Mouse (Mus musculus) embryonic facial prominence, embryonic 13.5 days (tissue): ENCODE results near the gene Map1b. TPM values are rescaled to one million over a fixed set of nuclear protein-coding genes. Genes with fewer than 3 reads are reported as not detected.

ENCODE experiments used
- ATAC-seq: fragments of 200-750 bp; cut with Nextera tagmentation; 2 replicates; pipeline ENCODE4 v1.8.0; 2017; ENCODE audit warnings: low read depth; ENCODE audit not compliant: insufficient number of reproducible peaks, insufficient read depth, low FRiP score, low TSS enrichment
- H3K27ac ChIP-seq: fragments of 300-500 bp; sonication (generic); 2 replicates; pipeline ENCODE4 v1.5.1; 2015; ENCODE audit warnings: moderate library complexity, mild to moderate bottlenecking, inconsistent platforms
- H3K27me3 ChIP-seq: fragments of 300-500 bp; sonication (generic); 2 replicates; pipeline ENCODE4 v1.6.1; 2015; ENCODE audit warnings: mild to moderate bottlenecking, inconsistent platforms
- H3K36me3 ChIP-seq: fragments of 300-500 bp; sonication (generic); 2 replicates; pipeline ENCODE4 v1.6.1; 2015; ENCODE audit warnings: mild to moderate bottlenecking, inconsistent platforms
- H3K4me1 ChIP-seq: fragments of 300-500 bp; sonication (generic); 2 replicates; pipeline ENCODE4 v1.6.1; 2015; ENCODE audit warnings: inconsistent platforms
- H3K4me2 ChIP-seq: fragments of 300-500 bp; sonication (generic); 2 replicates; pipeline ENCODE4 v1.6.1; 2015; ENCODE audit warnings: moderate library complexity, mild to moderate bottlenecking, inconsistent platforms
- H3K4me3 ChIP-seq: fragments of 300-500 bp; sonication (generic); 2 replicates; pipeline ENCODE4 v1.5.1; 2015; ENCODE audit warnings: mild to moderate bottlenecking, inconsistent platforms
- H3K9ac ChIP-seq: fragments of 300-500 bp; sonication (generic); 2 replicates; pipeline ENCODE4 v1.6.1; 2015; ENCODE audit warnings: mild to moderate bottlenecking, inconsistent platforms
- H3K9me3 ChIP-seq: fragments of 300-500 bp; sonication (generic); 2 replicates; pipeline ENCODE4 v1.6.1; 2016; ENCODE audit warnings: inconsistent platforms
- WGBS: fragments of 180-500 bp; shearing (Covaris S2); methylation state at CpG from one replicate; pipeline ENCODE4 v1.1.7; 2015; ENCODE audit warnings: mixed read lengths; 5-methylcytosine and 5-hydroxymethylcytosine counted together
- polyA plus RNA-seq: library from polyadenylated mRNA; unstranded; fragments of >200 nt; fragmentation: Nextera tagmentation; extraction: Ambion mirVana; gene quantifications from 2 replicates; pipeline ENCODE4 v1.2.1, GENCODE M21; 2015

The Map1b gene
- polyA plus RNA-seq, 1 experiment from 2014 or later, result 176 TPM

DNA sequence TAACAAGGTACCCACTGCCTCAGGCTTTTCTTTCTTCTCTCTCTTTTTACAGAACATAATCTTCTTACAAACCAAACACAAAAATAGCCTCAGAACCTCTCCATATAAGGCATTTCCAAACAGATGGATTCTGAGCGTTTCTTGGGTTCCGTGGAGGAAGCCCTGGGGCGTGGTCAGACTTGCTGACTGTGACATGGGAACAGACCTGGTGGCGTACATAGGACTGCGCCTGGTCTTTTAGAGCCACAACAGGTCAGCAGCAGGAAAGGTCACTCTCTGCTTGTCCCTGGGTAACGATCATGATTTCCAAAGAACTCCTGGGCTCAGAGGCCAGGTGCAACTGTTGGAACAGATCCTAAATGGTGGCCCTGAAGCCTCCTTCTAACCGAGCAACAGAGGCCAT is 31.0 kb downstream of the Map1b start:
- H3K9ac ChIP-seq, result no peak overlapping the region
- ATAC-seq, result no peak
- no peaks in the 10 kb centered on the region for H3K27me3 ChIP-seq
- H3K27ac ChIP-seq, result no peak overlapping the region; the same call in 1 of the 2 replicates
- no peak overlapping the region for H3K4me3 ChIP-seq
- no peaks in the 10 kb centered on the region for H3K9me3 ChIP-seq
- H3K36me3 ChIP-seq, result peaks cover 6% of the 10 kb centered on the region; the same call in 1 of the 2 replicates
- 61% methylated on average over 7 of the region's 7 CpGs for WGBS
- H3K4me1 ChIP-seq, result peaks cover 32% of the 10 kb centered on the region
- H3K4me2 ChIP-seq, result no peak overlapping the region

DNA sequence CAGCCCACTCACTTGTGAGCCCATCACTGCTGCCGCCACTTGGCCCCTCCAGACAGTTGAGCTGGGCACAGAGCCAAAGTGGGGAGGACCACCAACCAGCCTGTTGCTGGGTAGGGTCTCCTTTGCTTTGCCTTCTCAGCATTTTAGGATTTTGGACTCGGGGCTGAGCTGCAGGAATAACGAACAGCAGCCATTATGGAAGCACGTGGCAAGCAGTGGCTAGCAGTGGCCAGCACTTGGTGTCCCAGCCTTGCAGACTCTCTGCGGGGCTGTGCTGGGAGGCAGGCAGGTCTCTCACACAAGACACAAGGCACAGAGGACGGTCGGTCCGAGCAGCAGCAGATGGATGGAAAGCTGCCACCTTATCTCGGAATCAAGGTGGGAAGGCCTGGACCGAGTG is 31.4 kb downstream of the Map1b start:
- WGBS, result 65% methylated on average over 10 of the region's 10 CpGs
- Histone ChIP-seq H3K27ac (no peak overlapping the region; the same call in 1 of the 2 replicates), H3K9ac (no peak overlapping the region), H3K4me1 (peaks cover 32% of the 10 kb centered on the region), H3K4me3 (no peak overlapping the region), H3K4me2 (no peak overlapping the region), H3K9me3 (no peaks in the 10 kb centered on the region), H3K36me3 (peaks cover 4% of the 10 kb centered on the region; the same call in 1 of the 2 replicates), H3K27me3 (no peaks in the 10 kb centered on the region)
- no peak for ATAC-seq

DNA sequence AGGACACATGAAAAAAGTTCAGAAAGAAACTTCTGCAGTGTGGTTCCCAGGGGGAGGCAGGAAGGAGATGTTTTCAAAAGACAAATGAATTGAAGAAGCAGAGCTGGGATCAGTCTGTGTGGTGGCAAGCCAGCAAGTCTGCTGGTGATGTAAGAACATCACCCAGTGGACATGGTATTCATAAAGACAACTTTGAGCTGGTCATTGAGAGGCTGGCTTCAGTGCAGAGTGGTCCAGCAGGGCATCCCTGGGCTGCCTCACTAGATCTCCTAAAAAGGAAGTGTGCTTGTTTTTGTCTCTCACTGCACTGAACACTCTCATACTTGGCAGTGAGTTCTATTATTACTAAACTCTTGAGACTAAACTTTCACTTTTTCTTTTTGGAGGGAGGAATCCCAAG is 32.9 kb downstream of the Map1b start:
- H3K9me3 ChIP-seq, result no peaks in the 10 kb centered on the region
- no peak for ATAC-seq
- H3K27me3 ChIP-seq, result no peaks in the 10 kb centered on the region

DNA sequence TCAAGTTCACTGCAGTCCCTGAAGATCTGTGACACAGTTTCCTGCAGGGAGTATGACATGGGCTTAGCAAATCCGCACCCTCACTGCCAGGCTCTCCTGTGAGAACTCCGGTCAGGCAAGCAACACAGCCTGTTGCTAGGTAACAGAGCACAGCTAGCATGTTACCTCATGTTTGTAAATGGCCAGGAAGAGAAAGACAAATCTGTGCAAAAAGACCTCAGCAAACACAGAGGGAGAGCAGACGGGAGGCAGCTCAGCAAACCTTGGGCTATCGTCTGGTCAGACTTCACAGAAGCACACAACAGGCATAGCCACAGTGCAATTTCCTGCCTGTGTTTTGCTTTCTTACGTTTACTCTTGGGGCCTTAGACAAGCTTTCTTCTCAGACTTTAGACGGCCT is 40.9 kb downstream of the Map1b start:
- H3K9me3 ChIP-seq, result no peaks in the 10 kb centered on the region
- no peaks in the 10 kb centered on the region for H3K27me3 ChIP-seq
- H3K4me1 ChIP-seq, result peaks cover 26% of the 10 kb centered on the region
- peak; percentile 40; the same call in 1 of the 2 replicates for ATAC-seq
- H3K36me3 ChIP-seq, result 0 out of 2 replicates have a peak, but pooled peaks cover 9% of the 10 kb centered on the region
- WGBS, result 12% methylated on average over 6 of the region's 6 CpGs
- peak overlapping the region; percentile 12; the same call in 1 of the 2 replicates for H3K4me2 ChIP-seq
- 0 out of 2 replicates have a peak overlapping the region, but pooled peaks have one; percentile 6 for H3K9ac ChIP-seq
- H3K4me3 ChIP-seq, result no peak overlapping the region
- peak overlapping the region; percentile 64 for H3K27ac ChIP-seq

More for the DNA sequence above, 32.9 kb downstream of the Map1b start:
- no peak overlapping the region for H3K4me2 ChIP-seq
- H3K4me3 ChIP-seq, result no peak overlapping the region
- H3K4me1 ChIP-seq, result peaks cover 32% of the 10 kb centered on the region
- 0 out of 2 replicates have a peak, but pooled peaks cover 4% of the 10 kb centered on the region for H3K36me3 ChIP-seq
- H3K9ac ChIP-seq, result no peak overlapping the region
- H3K27ac ChIP-seq, result no peak overlapping the region

DNA sequence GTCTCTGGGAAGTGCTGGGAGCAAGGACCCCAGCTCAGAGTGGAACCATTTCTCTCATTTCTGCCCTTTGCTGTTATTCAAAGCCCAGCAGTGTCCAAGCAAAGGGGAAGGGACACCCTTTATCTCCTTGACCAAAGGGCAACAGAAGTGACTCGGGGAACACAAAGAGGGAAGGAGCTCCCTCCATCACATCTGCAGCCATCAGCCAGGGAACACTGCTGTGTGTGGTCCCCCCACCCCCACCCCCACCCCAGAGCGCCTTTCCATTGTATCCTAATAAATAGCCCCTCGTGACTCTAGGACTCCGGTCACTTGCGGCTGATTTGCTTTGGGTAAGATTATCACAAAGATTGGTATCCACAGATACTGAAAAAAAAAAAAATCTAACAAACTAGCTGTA is 41.3 kb downstream of the Map1b start:
- 30% methylated on average over 5 of the region's 5 CpGs for WGBS
- Histone ChIP-seq H3K27ac (peak overlapping the region; percentile 64; the same call in 1 of the 2 replicates), H3K4me2 (no peak overlapping the region), H3K36me3 (0 out of 2 replicates have a peak, but pooled peaks cover 9% of the 10 kb centered on the region), H3K9me3 (no peaks in the 10 kb centered on the region), H3K4me3 (no peak overlapping the region), H3K4me1 (peaks cover 25% of the 10 kb centered on the region), H3K9ac (no peak overlapping the region), H3K27me3 (no peaks in the 10 kb centered on the region)
- ATAC-seq, result no peak

DNA sequence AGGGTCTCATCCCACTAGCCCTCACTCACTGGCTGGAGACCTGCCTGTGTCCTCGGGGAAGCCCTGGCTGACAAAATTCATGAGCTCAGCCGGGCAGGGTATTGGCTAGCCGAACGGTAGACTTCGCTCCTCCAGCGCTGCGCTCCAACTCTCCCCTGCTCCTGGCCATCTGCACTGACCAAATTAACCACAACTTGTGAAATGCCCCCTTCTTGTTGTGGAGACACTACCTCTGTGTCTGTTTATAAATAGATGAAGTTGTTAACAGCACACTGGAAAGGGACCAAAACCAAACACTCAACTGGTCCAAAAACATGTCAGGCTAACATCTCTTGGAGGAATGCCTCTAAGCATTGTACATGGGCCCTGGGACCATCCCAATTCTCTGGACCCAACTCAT is 42.2 kb downstream of the Map1b start:
- Histone ChIP-seq H3K4me3 (no peak overlapping the region), H3K36me3 (0 out of 2 replicates have a peak, but pooled peaks cover 5% of the 10 kb centered on the region), H3K9ac (no peak overlapping the region), H3K27ac (no peak overlapping the region), H3K4me1 (peaks cover 25% of the 10 kb centered on the region), H3K27me3 (no peaks in the 10 kb centered on the region), H3K9me3 (no peaks in the 10 kb centered on the region), H3K4me2 (no peak overlapping the region)
- ATAC-seq, result no peak
- 88% methylated on average over 7 of the region's 7 CpGs for WGBS

DNA sequence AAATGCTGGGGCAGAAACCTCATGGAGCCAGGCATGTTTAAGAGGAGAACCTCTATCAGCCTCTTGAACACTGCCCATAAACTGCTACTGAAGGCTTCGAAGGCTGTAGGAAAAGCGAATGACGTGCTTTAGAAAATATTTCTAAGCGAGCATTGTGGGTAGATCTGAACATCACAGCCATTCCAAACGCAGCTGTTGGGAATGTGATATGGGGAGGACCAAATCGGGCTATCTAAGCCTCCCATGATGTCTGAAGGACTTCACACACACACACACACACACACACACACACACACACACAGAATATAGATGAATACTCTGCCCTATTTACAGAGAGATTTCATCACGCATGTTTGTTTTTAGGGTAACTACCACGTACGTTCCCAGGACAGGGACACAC is 44.3 kb downstream of the Map1b start:
- Histone ChIP-seq H3K9ac (no peak overlapping the region), H3K4me2 (no peak overlapping the region), H3K36me3 (0 out of 2 replicates have a peak, but pooled peaks cover 5% of the 10 kb centered on the region), H3K9me3 (no peaks in the 10 kb centered on the region), H3K27ac (no peak overlapping the region), H3K27me3 (no peaks in the 10 kb centered on the region), H3K4me3 (no peak overlapping the region), H3K4me1 (peaks cover 25% of the 10 kb centered on the region)
- ATAC-seq, result no peak
- 81% methylated on average over 9 of the region's 9 CpGs for WGBS

DNA sequence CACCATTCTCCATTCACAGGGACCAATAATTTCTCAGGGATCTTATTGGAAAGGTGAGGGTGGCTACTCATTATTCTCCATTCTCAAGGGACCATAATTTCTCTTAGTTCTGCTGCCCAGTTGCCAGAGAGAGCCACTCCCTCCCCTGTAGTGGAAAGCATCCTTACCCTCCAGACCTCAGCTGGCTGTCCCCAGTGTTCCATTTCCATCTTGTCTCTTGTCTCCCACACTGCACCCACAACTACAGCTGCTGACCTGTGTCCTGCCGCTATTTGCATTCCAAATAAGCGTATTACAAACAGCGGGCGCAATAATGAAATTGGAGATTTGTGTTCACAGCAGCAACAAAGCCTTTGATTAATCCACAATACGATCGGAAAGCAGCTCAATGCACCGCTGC is 46.3 kb downstream of the Map1b start:
- no peaks in the 10 kb centered on the region for H3K27me3 ChIP-seq
- 84% methylated on average over 7 of the region's 7 CpGs for WGBS
- peaks cover 17% of the 10 kb centered on the region for H3K4me1 ChIP-seq
- no peak overlapping the region for H3K27ac ChIP-seq
- no peaks in the 10 kb centered on the region for H3K9me3 ChIP-seq
- ATAC-seq, result no peak
- 0 out of 2 replicates have a peak, but pooled peaks cover 5% of the 10 kb centered on the region for H3K36me3 ChIP-seq
- H3K4me3 ChIP-seq, result no peak overlapping the region
- no peak overlapping the region for H3K4me2 ChIP-seq
- no peak overlapping the region for H3K9ac ChIP-seq

DNA sequence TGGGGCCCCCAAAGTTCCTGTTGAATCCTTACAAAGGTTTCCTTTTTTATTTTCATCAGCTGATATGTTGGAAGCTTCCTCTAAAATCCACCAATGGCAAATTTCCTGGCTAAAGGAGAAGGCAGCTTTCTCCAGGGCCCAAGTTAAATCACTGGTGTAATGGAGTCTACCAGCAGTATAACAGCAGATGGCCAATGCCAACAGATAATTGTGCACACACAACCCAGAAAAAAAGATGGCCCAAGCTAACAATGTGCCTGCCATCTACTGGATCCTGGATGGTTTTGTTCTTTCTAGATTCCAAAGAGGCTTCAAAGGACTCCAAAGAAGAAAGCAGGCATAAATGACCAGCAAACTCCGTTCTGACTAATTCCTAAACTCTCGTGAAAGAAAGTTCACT is 48.1 kb downstream of the Map1b start:
- H3K27ac ChIP-seq, result no peak overlapping the region
- 95% methylated on average over 2 of the region's 2 CpGs for WGBS
- 0 out of 2 replicates have a peak, but pooled peaks cover 5% of the 10 kb centered on the region for H3K36me3 ChIP-seq
- H3K27me3 ChIP-seq, result no peaks in the 10 kb centered on the region
- no peaks in the 10 kb centered on the region for H3K9me3 ChIP-seq
- H3K4me3 ChIP-seq, result no peak overlapping the region
- no peak overlapping the region for H3K4me2 ChIP-seq
- H3K4me1 ChIP-seq, result peaks cover 21% of the 10 kb centered on the region; the same call in 1 of the 2 replicates
- ATAC-seq, result no peak
- no peak overlapping the region for H3K9ac ChIP-seq

DNA sequence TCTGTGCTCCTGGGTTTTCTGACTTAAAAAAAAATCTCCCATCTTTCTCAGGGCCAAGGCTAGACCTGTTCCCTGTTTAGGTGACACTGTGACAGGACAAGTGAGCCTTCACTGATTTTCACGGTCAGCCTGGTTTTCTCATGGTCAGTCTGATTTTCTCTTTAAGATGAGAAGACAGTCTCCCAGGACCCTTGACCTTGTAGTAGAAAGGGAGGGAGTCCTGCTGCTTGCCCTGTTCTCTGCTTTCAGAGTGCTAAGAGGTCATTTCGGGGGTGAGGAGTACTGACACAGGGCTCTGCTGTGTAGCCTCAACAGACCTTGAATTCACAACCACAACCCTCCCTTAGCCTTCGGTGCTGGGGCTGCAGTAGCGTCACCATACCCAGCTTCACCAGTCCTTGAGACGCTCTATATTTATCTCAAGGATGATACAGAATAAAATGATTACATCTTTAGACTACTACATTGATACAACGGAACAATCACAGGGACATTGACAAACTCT is 49.5 kb downstream of the Map1b start:
- Histone ChIP-seq H3K4me3 (no peak overlapping the region), H3K4me1 (peaks cover 21% of the 10 kb centered on the region; the same call in 1 of the 2 replicates), H3K4me2 (no peak overlapping the region), H3K9me3 (no peaks in the 10 kb centered on the region), H3K36me3 (peaks cover 6% of the 10 kb centered on the region; the same call in 1 of the 2 replicates), H3K27ac (no peak overlapping the region), H3K27me3 (no peaks in the 10 kb centered on the region), H3K9ac (no peak overlapping the region)
- WGBS, result 70% methylated on average over 6 of the region's 6 CpGs
- no peak for ATAC-seq

DNA sequence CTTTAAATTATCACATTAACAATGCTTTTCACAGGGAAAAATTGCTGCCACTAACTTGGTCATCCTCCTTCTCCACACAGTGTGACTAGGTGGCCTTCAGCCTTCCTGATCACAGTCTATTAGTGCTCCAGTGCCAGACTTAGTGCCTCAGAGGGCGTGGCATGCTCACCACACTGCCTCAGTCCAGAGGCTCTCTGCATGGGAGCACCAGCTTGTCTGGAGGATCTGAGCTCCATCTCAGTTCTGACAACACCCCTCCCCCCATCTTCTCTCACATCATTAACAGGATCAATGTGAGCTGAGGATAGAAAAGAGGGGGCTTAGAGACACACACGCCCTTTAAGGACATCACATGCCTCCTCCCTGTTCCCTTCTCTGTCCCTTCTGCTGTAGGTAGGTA is 50.3 kb downstream of the Map1b start:
- Histone ChIP-seq H3K36me3 (peaks cover 8% of the 10 kb centered on the region; the same call in 1 of the 2 replicates), H3K27ac (no peak overlapping the region), H3K4me2 (no peak overlapping the region), H3K27me3 (no peaks in the 10 kb centered on the region), H3K9me3 (no peaks in the 10 kb centered on the region), H3K4me1 (peaks cover 24% of the 10 kb centered on the region; the same call in 1 of the 2 replicates), H3K4me3 (no peak overlapping the region), H3K9ac (no peak overlapping the region)
- WGBS, result 79% methylated on average over 2 of the region's 2 CpGs
- no peak for ATAC-seq

DNA sequence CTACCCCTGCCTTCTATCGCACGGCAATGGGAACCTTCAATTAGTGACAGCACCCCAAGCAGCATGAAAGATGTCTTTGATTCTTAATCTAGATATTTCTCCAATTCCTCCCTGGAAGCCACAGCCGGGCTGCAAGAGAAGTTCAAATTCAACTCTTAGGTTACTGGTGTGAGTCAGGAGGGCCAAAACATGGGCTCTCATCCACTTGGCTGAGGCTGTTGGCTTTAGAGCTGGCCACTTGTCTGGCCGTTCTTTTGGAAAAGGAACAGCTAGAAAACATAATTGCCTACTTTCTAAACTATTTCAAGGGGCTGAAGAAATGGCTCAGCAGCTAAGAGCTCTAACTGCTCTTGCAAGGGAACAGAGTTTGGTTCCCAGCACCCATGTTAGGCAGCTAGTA is 51.8 kb downstream of the Map1b start:
- 56% methylated on average over 4 of the region's 4 CpGs for WGBS
- Histone ChIP-seq H3K9ac (no peak overlapping the region), H3K4me2 (no peak overlapping the region), H3K27ac (no peak overlapping the region), H3K27me3 (no peaks in the 10 kb centered on the region), H3K4me1 (peaks cover 36% of the 10 kb centered on the region), H3K9me3 (no peaks in the 10 kb centered on the region), H3K36me3 (peaks cover 8% of the 10 kb centered on the region; the same call in 1 of the 2 replicates), H3K4me3 (no peak overlapping the region)
- no peak for ATAC-seq
